Mouse (Mus musculus) left cerebral cortex, postnatal 10 days (tissue): ENCODE measurements around the gene D7Ertd443e. TPM values are rescaled to one million over a fixed set of nuclear protein-coding genes. Genes with fewer than 3 reads are reported as not detected.
A peak's percentile ranks its signal among the peaks of the same experiment; 100 is the strongest.

Experiments
- DNase-seq, 2 experiments: peaks; one replicate each; pipeline ENCODE4 v3.0.0; 2021 to 2022; ENCODE audit warnings: low spot score in 2 of 2, mixed read lengths in 1 of 2; ENCODE audit errors: extremely low spot score in 1 of 2
- intact Hi-C: fragments of 180-260 bp; cut with DNase I; formaldehyde crosslinking; loops from one replicate; pipeline ENCODE4 v1.15.1; 2025
- total RNA-seq, 2 experiments: library from RNA; stranded (reverse); gene quantifications; 2 replicates each; pipeline ENCODE4 v1.2.3; 2021

D7Ertd443e gene
- total RNA-seq, 2 experiments from 2014 or later = 0.45 to 0.56 TPM

- intact Hi-C loops = no loop called here
- DNase-seq = no peak
These were observed 92.7 kb downstream of the D7Ertd443e start for GRCm38 (mm10) chr7:134292750-134293149.

GRCm38 (mm10) chr7:134289611-134290301, 95.7 kb downstream of the D7Ertd443e start:
- intact Hi-C loops = no loop called here
- DNase-seq = no peak

DNA sequence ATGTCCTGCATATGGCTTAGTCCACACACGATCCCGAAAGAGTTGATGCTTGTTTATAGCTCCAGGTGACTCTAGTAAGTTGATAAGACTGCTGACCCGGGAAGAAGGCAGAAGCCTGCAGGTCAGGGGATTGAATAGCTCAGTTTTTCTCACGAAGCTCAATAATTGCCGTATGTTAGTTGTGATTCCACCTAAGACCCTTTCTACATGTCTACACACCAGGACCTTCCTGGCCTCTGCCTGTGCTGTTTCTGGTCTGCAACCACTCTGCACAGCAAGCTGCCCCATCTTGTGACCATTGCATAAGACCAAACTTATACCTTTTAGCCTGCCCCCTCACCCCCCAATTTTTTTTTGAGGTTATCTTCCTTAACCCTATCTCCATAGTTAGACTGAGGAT, 96.3 kb downstream of the D7Ertd443e start:
- intact Hi-C loops = no loop called here
- no peak for DNase-seq

GRCm38 (mm10) chr7:134287570-134288222, 97.8 kb downstream of the D7Ertd443e start:
- peak in 1 of 2 experiments; percentile 33 for DNase-seq
- intact Hi-C loops = no loop called here

DNA sequence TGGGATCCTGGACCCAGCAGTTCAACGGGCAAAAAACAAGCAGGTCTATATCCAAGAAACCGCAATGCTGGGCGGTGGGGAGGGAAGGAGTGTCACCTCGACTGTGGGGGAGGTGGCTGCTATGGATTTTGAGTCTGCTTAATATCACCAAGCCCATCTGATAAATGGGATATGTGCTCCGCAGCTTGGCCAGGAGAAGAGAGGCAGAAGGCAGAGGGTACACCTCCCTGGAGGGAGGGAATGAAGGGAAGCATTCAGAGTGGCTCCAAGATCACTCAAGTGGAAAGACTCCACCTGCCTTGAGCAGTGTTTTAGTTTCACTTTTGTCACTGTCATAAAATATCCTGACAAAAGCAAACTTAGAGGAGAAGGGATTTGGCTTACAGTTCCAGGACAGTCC, 112.5 kb downstream of the D7Ertd443e start:
- DNase-seq = no peak
- intact Hi-C loops = no loop called here

DNA sequence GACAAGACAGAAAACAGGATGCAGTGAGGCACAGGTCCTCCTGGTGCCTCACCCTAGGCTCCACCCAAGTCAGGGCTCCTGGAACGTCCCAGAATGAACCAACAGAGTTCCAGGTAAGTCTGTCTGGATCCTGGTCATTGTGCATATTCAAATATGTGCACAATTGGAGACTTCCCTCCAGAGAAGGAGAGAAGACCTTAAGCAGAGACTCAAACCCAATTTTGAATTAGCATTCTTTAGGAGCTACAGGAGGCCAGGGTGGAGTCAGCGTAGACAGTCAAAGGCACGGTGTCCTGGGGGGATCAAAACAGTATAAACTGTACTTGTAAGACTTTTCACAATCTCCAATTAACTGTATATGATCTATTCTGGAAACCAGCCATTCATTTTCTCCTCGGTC, 113.0 kb downstream of the D7Ertd443e start:
- no peak for DNase-seq
- intact Hi-C loops = no loop called here

GRCm38 (mm10) chr7:134265783-134266182, 119.7 kb downstream of the D7Ertd443e start:
- intact Hi-C loops = no loop called here
- DNase-seq = no peak

DNA sequence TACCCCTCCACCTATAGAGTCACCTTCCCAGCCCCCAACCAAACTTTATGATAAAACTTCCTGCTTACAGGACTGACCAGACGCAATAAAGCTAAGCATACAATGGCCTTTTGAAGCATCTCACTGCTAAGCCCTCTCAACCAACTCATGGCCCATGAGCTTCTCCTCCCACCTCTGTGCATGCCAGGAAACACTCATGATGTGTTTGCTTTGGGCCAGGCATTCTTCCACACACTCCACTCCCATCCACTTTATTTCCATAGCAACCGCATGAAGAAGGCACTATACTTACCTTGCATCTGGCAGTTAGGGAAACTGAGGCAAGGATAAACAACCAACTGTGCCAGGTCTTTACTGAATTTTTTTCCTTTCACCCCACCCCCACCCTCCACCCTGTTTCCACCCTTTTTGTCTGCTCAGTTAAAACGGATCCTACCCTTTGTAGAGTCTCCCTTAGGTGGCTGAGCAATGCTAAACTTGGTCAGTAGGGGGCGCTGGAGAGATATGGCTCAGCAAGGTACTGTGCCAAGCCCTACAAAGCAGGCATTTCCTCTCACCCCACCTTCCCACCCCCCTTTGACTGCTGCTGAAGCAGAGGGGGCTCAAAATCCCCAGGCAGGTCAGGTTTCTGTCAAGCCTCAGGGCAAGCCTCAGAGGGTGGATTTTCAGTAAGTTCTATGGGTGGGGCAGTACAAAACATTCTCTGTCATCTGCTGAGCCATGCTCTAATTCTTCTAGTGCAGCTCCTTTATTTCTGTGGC, 122.1 kb downstream of the D7Ertd443e start:
- DNase-seq = peak in 1 of 2 experiments; percentile 68
- intact Hi-C loops = no loop called here

- intact Hi-C loops = no loop called here
- peak in 1 of 2 experiments; percentile 48 for DNase-seq
These were observed 124.3 kb downstream of the D7Ertd443e start for GRCm38 (mm10) chr7:134261003-134261701.

GRCm38 (mm10) chr7:134250273-134250870, 135.1 kb downstream of the D7Ertd443e start:
- intact Hi-C loops = no loop called here
- no peak for DNase-seq

DNA sequence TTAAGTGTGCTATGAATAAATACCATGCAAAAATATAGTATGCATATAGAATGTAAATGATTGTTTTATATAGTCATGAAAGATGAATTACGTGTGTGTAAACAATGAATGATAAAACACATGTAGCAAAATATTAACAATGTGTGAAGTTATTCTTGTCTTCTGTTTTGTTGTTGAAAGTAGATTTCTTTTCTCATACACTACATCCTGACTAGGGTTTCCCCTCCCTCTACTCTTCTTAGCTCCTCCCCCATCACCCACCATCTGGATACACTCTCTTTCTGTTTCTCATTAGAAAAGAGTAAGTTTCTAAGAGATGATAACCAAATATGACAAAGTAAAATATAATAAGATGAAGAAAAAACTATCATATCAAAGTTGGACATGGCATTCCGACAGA, 137.4 kb downstream of the D7Ertd443e start:
- intact Hi-C loops = no loop called here
- DNase-seq = no peak

- intact Hi-C loops = no loop called here
- DNase-seq = no peak
These were observed 138.8 kb downstream of the D7Ertd443e start for GRCm38 (mm10) chr7:134246624-134247023.

GRCm38 (mm10) chr7:134242773-134243172, 142.7 kb downstream of the D7Ertd443e start:
- DNase-seq = no peak
- intact Hi-C loops = no loop called here

- intact Hi-C loops = no loop called here
These were observed 144.2 kb downstream of the D7Ertd443e start for GRCm38 (mm10) chr7:134241212-134241611.

GRCm38 (mm10) chr7:134240579-134240978, 144.9 kb downstream of the D7Ertd443e start:
- DNase-seq = no peak
- intact Hi-C loops = no loop called here

More at GRCm38 (mm10) chr7:134241212-134241611, 144.2 kb downstream of the D7Ertd443e start:
- DNase-seq = no peak

- no peak for DNase-seq
These were observed 146.6 kb downstream of the D7Ertd443e start for GRCm38 (mm10) chr7:134238863-134239262.

GRCm38 (mm10) chr7:134237356-134237755, 148.1 kb downstream of the D7Ertd443e start:
- intact Hi-C loops = no loop called here
- no peak for DNase-seq

More at GRCm38 (mm10) chr7:134238863-134239262, 146.6 kb downstream of the D7Ertd443e start:
- intact Hi-C loops = no loop called here

DNA sequence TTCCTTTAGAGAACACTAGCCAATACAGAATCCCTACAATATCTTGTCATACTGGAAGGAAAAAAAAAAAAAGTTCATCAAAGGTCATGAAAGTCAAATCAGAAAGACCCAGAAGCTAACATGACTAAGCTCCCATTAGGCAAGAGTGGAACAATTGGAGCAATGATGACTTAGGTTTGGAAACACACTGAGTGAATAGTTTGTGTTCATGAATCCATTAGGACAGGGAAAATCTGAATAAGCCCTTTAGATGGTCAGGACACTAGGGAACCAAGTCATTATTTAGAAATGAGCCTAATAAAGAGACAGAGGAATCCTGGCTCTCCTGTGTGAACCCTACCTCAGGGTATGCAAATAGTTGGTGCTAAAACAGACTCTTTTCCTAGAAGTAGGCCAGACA, 148.7 kb downstream of the D7Ertd443e start:
- no peak for DNase-seq
- intact Hi-C loops = no loop called here

DNA sequence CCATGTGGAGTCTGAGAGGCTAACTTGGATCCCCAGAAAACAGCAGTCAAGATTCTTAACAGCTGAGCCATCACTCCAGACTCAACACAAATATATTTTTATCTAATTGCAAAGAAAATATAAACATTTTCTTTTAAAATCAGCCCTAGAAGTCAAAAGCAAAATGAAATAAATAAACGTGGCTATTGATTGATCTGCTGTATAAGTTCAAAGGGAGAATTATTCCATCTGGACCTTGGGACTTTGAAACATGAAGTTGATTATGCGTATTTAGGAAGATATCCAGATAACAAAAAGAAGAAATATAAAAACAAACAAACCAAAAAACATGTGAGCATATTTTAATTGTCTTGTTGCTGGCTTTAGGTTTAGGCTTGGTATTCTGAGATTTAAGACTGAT, 149.9 kb downstream of the D7Ertd443e start:
- DNase-seq = no peak
- intact Hi-C loops = no loop called here
